Mouse (Mus musculus) liver, embryonic 13.5 days (tissue): ENCODE data around the gene Gm14525. TPM values are rescaled to one million over a fixed set of nuclear protein-coding genes. Genes with fewer than 3 reads are reported as not detected.
"Not testable (repeated sequence)": the region's sequence is repeated elsewhere in the genome, so short reads cannot be mapped to it uniquely, and the experiment has no call there.

ENCODE experiments used
- ATAC-seq: fragments of 200-750 bp; cut with Nextera tagmentation; 2 replicates; pipeline ENCODE4 v1.8.0; 2017; ENCODE audit warnings: low read depth, mild to moderate bottlenecking, moderate number of reproducible peaks, moderate library complexity
- DNase-seq: peaks from one replicate; pipeline ENCODE4 v3.0.0; 2022
- H3K27ac ChIP-seq: fragments of 300-500 bp; sonication (generic); 2 replicates; pipeline ENCODE4 v1.5.1; 2015; ENCODE audit warnings: moderate library complexity, mild to moderate bottlenecking, inconsistent platforms
- H3K27me3 ChIP-seq: fragments of 300-500 bp; sonication (generic); 2 replicates; pipeline ENCODE4 v1.6.1; 2015; ENCODE audit warnings: mild to moderate bottlenecking, inconsistent platforms
- H3K36me3 ChIP-seq: fragments of 300-500 bp; sonication (generic); 2 replicates; pipeline ENCODE4 v1.6.1; 2015; ENCODE audit warnings: mild to moderate bottlenecking, inconsistent platforms
- H3K4me1 ChIP-seq: fragments of 300-500 bp; sonication (generic); replicated peaks from 2 replicates; pipeline ENCODE4 v1.6.1; 2015; ENCODE audit warnings: inconsistent platforms
- H3K4me2 ChIP-seq: fragments of 300-500 bp; sonication (generic); 2 replicates; pipeline ENCODE4 v1.6.1; 2015; ENCODE audit warnings: inconsistent platforms, mild to moderate bottlenecking, moderate library complexity
- H3K4me3 ChIP-seq: fragments of 300-500 bp; sonication (generic); replicated peaks from 2 replicates; pipeline ENCODE4 v1.5.1; 2015; ENCODE audit warnings: mild to moderate bottlenecking, inconsistent platforms
- H3K9ac ChIP-seq: fragments of 300-500 bp; sonication (generic); 2 replicates; pipeline ENCODE4 v1.6.1; 2015; ENCODE audit warnings: mild to moderate bottlenecking, inconsistent platforms
- H3K9me3 ChIP-seq: fragments of 300-500 bp; sonication (generic); replicated peaks from 2 replicates; pipeline ENCODE4 v1.6.1; 2016; ENCODE audit warnings: inconsistent platforms
- WGBS: fragments of 180-500 bp; shearing (Covaris S2); methylation state at CpG from one replicate; pipeline ENCODE4 v1.1.7; 2015; ENCODE audit not compliant: insufficient replicate concordance; 5-methylcytosine and 5-hydroxymethylcytosine counted together
- polyA plus RNA-seq: library from polyadenylated mRNA; unstranded; fragments of >200 nt; fragmentation: Nextera tagmentation; extraction: Ambion mirVana; gene quantifications from 2 replicates; pipeline ENCODE4 v1.2.1, GENCODE M21; 2015

Gene Gm14525
- not detected in 2 replicates for polyA plus RNA-seq

GRCm38 (mm10) chrX:26702538-26702937 is at the start of gene Gm14525:
Gene Gm14525 (minus strand): TSS chrX:26702638.
- 67% methylated on average over 3 of the region's 5 CpGs for WGBS
- not testable (repeated sequence) for H3K27ac ChIP-seq, H3K4me3 ChIP-seq, H3K36me3 ChIP-seq, H3K27me3 ChIP-seq, H3K4me1 ChIP-seq, H3K9me3 ChIP-seq, DNase-seq, ATAC-seq, H3K9ac ChIP-seq, H3K4me2 ChIP-seq

Other genes starting within 250 kb of the Gm14525 start
- gene Slx, start 157.1 kb downstream of the Gm14525 start, polyA plus RNA-seq = not detected in 2 replicates
- not detected in 2 replicates for gene Gm6121, start 233.1 kb upstream of the Gm14525 start, polyA plus RNA-seq